Mouse (Mus musculus) ES-Bruce4 (cell line): ENCODE measurements at regions not wholly inside any gene's neighbourhood (a gene's known extent, or its start where the extent isn't known, plus 50 kb on each side); places are given as distances from the start of the nearest gene placed in this dataset.

ENCODE experiments used
- CTCF ChIP-seq: IDR thresholded peaks from one replicate; pipeline ENCODE4 v1.8.1; 2011; ENCODE audit warnings: low read depth, low read length
- EP300 ChIP-seq: IDR thresholded peaks from 2 replicates; pipeline ENCODE4 v1.6.1; 2011; ENCODE audit warnings: low read depth, low read length; ENCODE audit not compliant: insufficient read depth
- POLR2A ChIP-seq: IDR thresholded peaks from one replicate; pipeline ENCODE4 v1.8.1; 2011; ENCODE audit warnings: low read length; ENCODE audit not compliant: insufficient read depth

GRCm38 (mm10) chr7:39818036-39818435 lies 300.5 kb downstream of the Zfp619 start:
- TF ChIP-seq CTCF, result no peak
- no peak for TF ChIP-seq POLR2A
- TF ChIP-seq EP300, result no peak
